Mouse (Mus musculus) intestine, postnatal 0 days (tissue): ENCODE measurements at regions not wholly inside any gene's neighbourhood (a gene's known extent, or its start where the extent isn't known, plus 50 kb on each side); places are given as distances from the start of the nearest gene placed in this dataset.

Experiments
- ATAC-seq: fragments of 200-750 bp; cut with Nextera tagmentation; 2 replicates; pipeline ENCODE4 v1.8.0; 2017; ENCODE audit warnings: mild to moderate bottlenecking, moderate TSS enrichment, moderate library complexity
- H3K27ac ChIP-seq: fragments of 300-500 bp; sonication (generic); 2 replicates; pipeline ENCODE4 v1.5.1; 2014; ENCODE audit warnings: mild to moderate bottlenecking, low read depth, low read length, moderate library complexity
- H3K27me3 ChIP-seq: fragments of 300-500 bp; sonication (generic); replicated peaks from 2 replicates; pipeline ENCODE4 v1.6.1; 2014; ENCODE audit warnings: low read length, mixed read lengths; ENCODE audit not compliant: control insufficient read depth, insufficient read depth
- H3K36me3 ChIP-seq: fragments of 300-500 bp; sonication (generic); 2 replicates; pipeline ENCODE4 v1.6.1; 2014; ENCODE audit warnings: mild to moderate bottlenecking, moderate library complexity; ENCODE audit not compliant: control insufficient read depth, insufficient read depth
- H3K4me1 ChIP-seq: fragments of 300-500 bp; sonication (generic); replicated peaks from 2 replicates; pipeline ENCODE4 v1.6.1; 2014; ENCODE audit warnings: antibody characterized with exemption, low read length, mixed read lengths; ENCODE audit not compliant: control insufficient read depth, insufficient read depth
- H3K4me2 ChIP-seq: fragments of 300-500 bp; sonication (generic); replicated peaks from 2 replicates; pipeline ENCODE4 v1.6.1; 2014; ENCODE audit warnings: low read depth, mild to moderate bottlenecking, moderate library complexity
- H3K4me3 ChIP-seq: fragments of 300-500 bp; sonication (generic); 2 replicates; pipeline ENCODE4 v1.5.1; 2014; ENCODE audit warnings: low read depth, low read length
- H3K9ac ChIP-seq: fragments of 300-500 bp; sonication (generic); 2 replicates; pipeline ENCODE4 v1.6.1; 2014; ENCODE audit warnings: mild to moderate bottlenecking, low read depth, low read length
- H3K9me3 ChIP-seq: fragments of 300-500 bp; sonication (generic); 2 replicates; pipeline ENCODE4 v1.6.1; 2016; ENCODE audit warnings: mixed run types; ENCODE audit not compliant: control insufficient read depth
- CTCF ChIP-seq: sonication (generic); IDR thresholded peaks from 2 replicates; pipeline ENCODE4 v1.5.1; 2016; ENCODE audit warnings: low read depth, mild to moderate bottlenecking, control low read depth, antibody characterized with exemption, moderate library complexity
- WGBS: fragments of 180-500 bp; shearing (Covaris S2); extraction: QIAGEN DNeasy Blood & Tissue Kit; methylation state at CpG from one replicate; pipeline ENCODE4 v1.1.7; 2014; 5-methylcytosine and 5-hydroxymethylcytosine counted together

DNA sequence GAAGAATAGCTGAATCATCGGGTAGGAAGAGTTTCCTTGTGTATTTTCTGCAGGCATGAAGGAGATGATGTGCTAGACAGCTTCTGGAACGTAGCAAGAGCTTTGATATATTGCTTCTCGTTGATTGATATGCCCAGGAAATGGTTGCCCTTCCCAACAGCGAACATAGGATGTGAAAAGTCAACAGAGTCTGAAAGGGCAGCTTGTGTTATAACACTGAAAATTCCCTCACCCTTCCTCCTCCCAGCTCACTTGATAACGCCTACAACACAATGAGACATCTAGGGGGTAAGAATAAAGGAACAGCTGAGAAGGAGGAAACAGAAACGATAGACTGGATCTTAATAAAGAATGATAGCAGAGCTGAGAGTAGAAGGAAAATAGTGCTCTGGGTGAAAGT, 60.1 kb upstream of the Itprid2 start:
- H3K9ac ChIP-seq: no peak overlapping the region
- 17% methylated on average over 6 of the region's 6 CpGs for WGBS
- ATAC-seq: peak; percentile 75

GRCm38 (mm10) chr2:79585022-79585774, 50.0 kb upstream of the Itprid2 start:
- Histone ChIP-seq H3K36me3 (no peaks in the 10 kb centered on the region), H3K9ac (no peak overlapping the region), H3K4me3 (no peak overlapping the region), H3K4me2 (peak overlapping the region; percentile 37; the same call in 1 of the 2 replicates), H3K27ac (no peak overlapping the region), H3K27me3 (no peaks in the 10 kb centered on the region), H3K4me1 (no peaks in the 10 kb centered on the region), H3K9me3 (no peaks in the 10 kb centered on the region)
- no peak for TF ChIP-seq CTCF
- WGBS: 32% methylated on average over 7 of the region's 7 CpGs
- ATAC-seq: peak; percentile 69

More for the DNA sequence above, 60.1 kb upstream of the Itprid2 start:
- Histone ChIP-seq H3K4me3 (no peak overlapping the region), H3K27me3 (no peaks in the 10 kb centered on the region), H3K4me2 (no peak overlapping the region), H3K36me3 (no peaks in the 10 kb centered on the region), H3K4me1 (0 out of 2 replicates have a peak, but pooled peaks cover 3% of the 10 kb centered on the region), H3K27ac (no peak overlapping the region), H3K9me3 (no peaks in the 10 kb centered on the region)
- no peak for TF ChIP-seq CTCF
